Mouse (Mus musculus) thymus, postnatal 0 days (tissue): ENCODE measurements around the gene Bex1. TPM values are rescaled to one million over a fixed set of nuclear protein-coding genes. Genes with fewer than 3 reads are reported as not detected.
A peak's percentile ranks its signal among the peaks of the same experiment; 100 is the strongest.
"Not testable (repeated sequence)": the region's sequence is repeated elsewhere in the genome, so short reads cannot be mapped to it uniquely, and the experiment has no call there.

Source experiments
- DNase-seq: peaks from one replicate; pipeline ENCODE4 v3.0.0-alpha.2; 2015; ENCODE audit warnings: low spot score
- polyA plus RNA-seq: library from polyadenylated mRNA; unstranded; fragments of >200 nt; fragmentation: Nextera tagmentation; extraction: Ambion mirVana; gene quantifications from 2 replicates; pipeline ENCODE4 v1.2.1, GENCODE M21; 2015

The Bex1 gene
- polyA plus RNA-seq: 10.2 and 13.8 TPM in 2 replicates

GRCm38 (mm10) chrX:136214729-136215677 is at the start of gene Bex1, which contains the start of gene Tceal7:
Bex1 (minus strand) TSS chrX:136215513.
Tceal7 (plus strand) TSS chrX:136214779.
- DNase-seq: not testable (repeated sequence)

- DNase-seq: no peak
Observed at GRCm38 (mm10) chrX:136252023-136252729, 36.9 kb upstream of the Bex1 start.

GRCm38 (mm10) chrX:136249671-136250070 is 34.4 kb upstream of the Bex1 start:
- DNase-seq: no peak

- no peak for DNase-seq
Observed at GRCm38 (mm10) chrX:136248811-136249210, 33.5 kb upstream of the Bex1 start.

GRCm38 (mm10) chrX:136245521-136246071 is 30.3 kb upstream of the Bex1 start:
- peak; percentile 5 for DNase-seq

GRCm38 (mm10) chrX:136244574-136245229 is 29.4 kb upstream of the Bex1 start, which contains the start of gene Tceal9:
Tceal9 (plus strand) TSS chrX:136245079.
- DNase-seq: peak; percentile 51

- DNase-seq: no peak
Observed at GRCm38 (mm10) chrX:136243181-136243580, 27.9 kb upstream of the Bex1 start.

- DNase-seq: peak; percentile 9
Observed at GRCm38 (mm10) chrX:136238118-136238517, 22.8 kb upstream of the Bex1 start.

GRCm38 (mm10) chrX:136227768-136228167 is 12.5 kb upstream of the Bex1 start:
- DNase-seq: no peak

- no peak for DNase-seq
Observed at GRCm38 (mm10) chrX:136223714-136224113, 8.4 kb upstream of the Bex1 start.

GRCm38 (mm10) chrX:136216303-136216702 is 990 bp upstream of the Bex1 start:
- no peak for DNase-seq

- no peak for DNase-seq
Observed at GRCm38 (mm10) chrX:136213396-136213795, 1.9 kb downstream of the Bex1 start.

GRCm38 (mm10) chrX:136204406-136204805 is 10.9 kb downstream of the Bex1 start:
- no peak for DNase-seq

- no peak for DNase-seq
Observed at GRCm38 (mm10) chrX:136203664-136204066, 11.6 kb downstream of the Bex1 start, which contains the start of gene Tceal5. Tceal5 (minus strand) TSS chrX:136203876.

- no peak for DNase-seq
Observed at GRCm38 (mm10) chrX:136203257-136203656, 12.1 kb downstream of the Bex1 start.

GRCm38 (mm10) chrX:136196873-136197272 is 18.4 kb downstream of the Bex1 start:
- DNase-seq: peak; percentile 41

- DNase-seq: no peak
Observed at GRCm38 (mm10) chrX:136195193-136195944, 19.9 kb downstream of the Bex1 start.

- no peak for DNase-seq
Observed at GRCm38 (mm10) chrX:136183107-136183506, 32.2 kb downstream of the Bex1 start.

GRCm38 (mm10) chrX:136180897-136181553 is 34.3 kb downstream of the Bex1 start:
- peak; percentile 40 for DNase-seq

GRCm38 (mm10) chrX:136172786-136173185 is 42.5 kb downstream of the Bex1 start:
- DNase-seq: no peak
